Mouse (Mus musculus) brain, embryonic 14.5 days (tissue): ENCODE results near the gene Wasf1.

ENCODE experiments used
- CTCF ChIP-seq: fragments of 200-500 bp; IDR thresholded peaks from 2 replicates; pipeline ENCODE4 v1.5.1; 2012; ENCODE audit warnings: inconsistent platforms, mild to moderate bottlenecking, moderate library complexity, borderline replicate concordance; ENCODE audit not compliant: insufficient read depth, insufficient read length; ENCODE audit errors: extremely low read depth
- POLR2A ChIP-seq: fragments of 200-500 bp; IDR thresholded peaks from 2 replicates; pipeline ENCODE4 v1.6.1; 2012; ENCODE audit warnings: mild to moderate bottlenecking, inconsistent platforms, borderline replicate concordance; ENCODE audit not compliant: poor library complexity, insufficient read depth, insufficient read length, severe bottlenecking; ENCODE audit errors: extremely low read depth

GRCm38 (mm10) chr10:40985350-40985749 lies 102.1 kb downstream of the Wasf1 start:
- TF ChIP-seq CTCF (no peak), POLR2A (no peak)
